Mouse (Mus musculus) T-helper 17 cell (primary cell): ENCODE data around the gene Msi2.

Experiments
- in situ Hi-C, 2 experiments: fragments of 300-600 bp; cut with MboI, MseI; formaldehyde crosslinking; loops; 1 replicate in 1 of 2; 2 replicates in 1 of 2; pipeline ENCODE4 v1.15.1; 2025; ENCODE audit warnings: high pct_unique_total_duplicates in 2 of 2

Msi2 gene

DNA sequence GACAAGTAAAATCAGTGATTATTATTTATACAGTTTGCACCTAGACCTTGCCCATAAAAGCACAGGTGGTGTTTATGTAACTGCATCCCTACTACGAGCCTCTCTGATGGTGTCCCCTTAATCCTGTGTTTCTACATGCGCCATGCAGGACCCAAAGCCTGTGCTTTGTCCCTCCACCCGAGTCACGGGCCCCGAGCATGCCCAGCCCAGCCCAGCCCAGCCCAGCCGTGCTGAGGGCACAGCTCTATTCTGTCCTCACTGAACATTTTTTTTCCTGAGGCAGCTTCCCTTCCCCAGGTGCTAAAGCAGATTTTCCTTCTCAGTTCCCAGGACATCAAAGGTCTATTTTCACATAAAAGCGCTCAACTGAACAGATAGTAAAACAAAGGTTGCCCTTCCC is 41.0 kb downstream of the Msi2 start:
- in situ Hi-C loops = no loop called here

DNA sequence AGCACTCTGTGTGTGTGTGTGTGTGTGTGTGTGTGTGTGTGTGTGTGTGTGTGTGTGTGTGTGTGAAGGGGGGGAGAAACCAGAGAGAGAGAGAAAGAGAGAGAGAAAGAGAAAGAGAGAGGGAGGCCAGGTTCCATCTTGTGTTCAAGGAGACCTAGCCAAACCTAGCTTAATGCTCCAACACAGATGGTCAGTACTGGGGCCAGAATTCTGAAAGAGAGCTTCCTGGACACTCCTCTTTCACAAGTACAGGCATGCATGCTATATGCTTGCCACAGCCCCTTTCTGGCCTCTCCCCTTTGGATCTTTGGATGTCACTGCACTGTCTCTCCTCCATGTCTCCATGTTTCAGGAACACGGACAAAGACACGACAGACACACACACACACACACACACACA is 41.7 kb downstream of the Msi2 start:
- in situ Hi-C loops = no loop called here

DNA sequence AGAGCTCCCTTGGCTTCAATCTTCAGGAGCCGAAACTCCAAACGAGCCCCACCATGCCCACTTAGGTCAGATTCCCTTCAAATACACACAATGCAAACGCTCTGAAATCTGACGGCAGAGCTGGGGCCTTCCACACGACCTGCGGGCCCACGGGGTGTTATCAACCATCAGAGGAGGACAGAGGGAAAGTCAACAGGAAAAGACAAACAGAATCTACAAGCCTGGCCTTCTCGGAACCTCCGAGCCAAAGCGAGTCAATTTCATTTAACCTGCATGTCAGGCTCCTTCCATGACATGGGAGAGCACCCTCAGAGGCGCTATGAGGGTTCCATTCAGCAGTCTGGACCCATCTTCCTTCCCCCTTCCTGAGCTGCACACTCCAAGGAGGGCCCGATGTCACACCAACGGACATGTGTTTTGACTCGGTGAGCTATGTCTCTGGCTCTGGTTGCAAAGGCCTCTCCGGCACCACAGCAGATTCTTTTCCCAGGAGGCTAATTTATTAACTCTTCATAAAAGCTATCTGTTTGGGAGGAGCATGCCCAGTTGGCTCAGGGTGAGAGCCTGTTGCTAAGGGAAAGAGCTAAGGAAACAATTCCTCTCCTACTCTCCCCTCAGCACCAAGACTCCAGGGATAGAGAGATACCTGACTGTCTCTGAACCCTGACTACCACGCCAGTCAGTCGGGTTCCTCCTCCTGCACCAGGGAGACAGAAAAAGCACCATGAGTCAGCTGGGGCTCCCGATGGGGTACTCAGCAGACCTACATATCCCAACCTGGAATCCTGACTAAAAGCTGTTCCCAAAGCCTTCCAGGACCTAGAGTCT is 42.6 kb downstream of the Msi2 start:
- in situ Hi-C loops = no loop called here

DNA sequence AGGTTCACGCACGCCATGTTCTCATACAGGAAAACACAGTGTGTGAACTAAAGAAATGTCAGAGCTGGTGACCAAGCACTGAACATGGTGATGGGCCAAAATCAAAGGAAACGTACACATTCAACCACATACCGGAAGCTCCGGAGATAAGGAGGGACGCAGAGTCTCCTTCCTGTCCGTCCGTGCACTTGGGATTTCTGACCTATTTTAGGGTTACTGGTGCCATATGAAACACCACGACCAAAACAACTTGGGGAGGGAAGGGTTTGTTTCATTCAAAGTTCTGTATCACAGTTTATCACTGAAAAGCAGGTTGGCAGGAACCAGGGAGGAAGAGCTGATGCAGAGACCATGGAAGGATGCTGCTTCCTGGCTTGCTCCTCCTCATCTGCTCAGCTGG is 44.2 kb downstream of the Msi2 start:
- in situ Hi-C loops = no loop called here

DNA sequence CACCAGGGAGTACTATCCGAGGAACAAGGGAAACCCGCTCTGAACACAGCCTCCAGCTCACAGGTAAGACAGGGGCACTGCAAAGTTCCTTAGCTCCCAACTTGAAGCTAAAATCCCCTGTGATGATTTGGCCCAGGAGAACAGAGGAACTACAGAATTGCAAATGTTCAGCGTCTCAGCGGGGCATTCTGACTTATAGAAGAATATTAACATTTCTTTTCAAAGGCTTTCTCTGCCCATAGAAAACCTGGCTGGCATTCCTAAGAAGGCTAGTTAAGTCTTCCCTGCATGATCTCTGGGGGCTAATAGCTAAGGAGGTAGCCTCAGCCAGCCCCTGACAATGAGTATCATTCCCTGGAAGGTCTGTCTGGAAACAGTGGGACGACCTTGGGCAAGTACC is 47.4 kb downstream of the Msi2 start:
- in situ Hi-C loops = no loop called here

DNA sequence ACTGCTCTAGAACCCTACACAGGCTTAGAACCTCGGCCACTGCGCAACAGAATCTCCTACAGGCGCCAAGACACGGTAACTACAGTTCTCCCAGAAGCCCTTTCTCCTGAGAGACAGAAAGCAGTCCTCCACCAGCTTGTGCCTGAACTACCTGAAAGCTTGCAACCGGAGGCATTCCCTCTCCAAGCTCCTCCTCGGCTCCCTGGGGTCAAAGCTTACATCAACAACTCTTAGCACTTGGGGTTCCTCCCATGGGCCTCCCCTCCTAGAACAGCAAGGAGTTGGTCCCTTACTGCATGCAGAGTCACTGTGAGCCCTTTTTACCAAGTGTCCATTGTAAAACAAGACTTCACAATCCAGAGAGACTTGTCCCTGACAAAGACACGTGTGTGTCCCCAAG is 49.2 kb downstream of the Msi2 start:
- in situ Hi-C loops = no loop called here

DNA sequence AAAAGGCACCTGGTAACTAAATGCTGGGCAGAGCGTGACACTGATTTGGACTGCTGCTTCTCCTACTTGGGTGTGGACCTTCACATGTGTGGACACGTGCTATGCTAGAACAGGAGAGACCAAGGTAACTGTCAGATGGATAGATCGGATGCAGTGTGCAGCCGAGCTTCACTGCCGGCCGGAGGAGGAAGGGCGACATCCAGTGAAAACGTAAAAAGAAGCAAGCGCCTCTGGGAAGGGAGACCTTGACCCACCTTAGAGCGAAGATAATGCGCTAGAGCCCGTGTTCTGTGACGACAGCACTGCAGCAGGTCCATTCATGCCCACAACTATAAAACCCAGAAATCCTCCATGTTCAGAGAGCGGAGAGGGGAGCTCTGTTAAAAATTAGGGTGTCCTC is 50.0 kb downstream of the Msi2 start:
- in situ Hi-C loops = no loop called here

DNA sequence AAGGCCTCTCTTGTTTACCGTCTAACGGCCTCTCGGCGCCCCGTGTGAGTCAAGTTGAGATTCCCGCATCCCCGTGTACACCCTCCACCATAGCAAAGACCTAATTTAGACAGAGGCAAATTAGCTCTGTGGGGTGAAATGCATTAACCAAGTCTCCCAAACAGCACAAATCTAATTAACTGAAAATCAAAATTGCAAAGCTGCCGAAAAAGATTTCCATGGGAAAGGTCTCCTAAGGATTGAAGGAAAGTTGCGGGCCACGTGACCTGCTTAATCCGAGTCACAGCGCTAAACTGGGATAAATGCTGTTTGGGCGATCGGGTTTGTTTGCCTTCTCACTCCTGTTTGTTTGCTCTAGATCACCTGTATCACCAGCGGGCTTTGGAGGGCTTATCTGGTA is 52.5 kb downstream of the Msi2 start:
- in situ Hi-C loops = no loop called here

DNA sequence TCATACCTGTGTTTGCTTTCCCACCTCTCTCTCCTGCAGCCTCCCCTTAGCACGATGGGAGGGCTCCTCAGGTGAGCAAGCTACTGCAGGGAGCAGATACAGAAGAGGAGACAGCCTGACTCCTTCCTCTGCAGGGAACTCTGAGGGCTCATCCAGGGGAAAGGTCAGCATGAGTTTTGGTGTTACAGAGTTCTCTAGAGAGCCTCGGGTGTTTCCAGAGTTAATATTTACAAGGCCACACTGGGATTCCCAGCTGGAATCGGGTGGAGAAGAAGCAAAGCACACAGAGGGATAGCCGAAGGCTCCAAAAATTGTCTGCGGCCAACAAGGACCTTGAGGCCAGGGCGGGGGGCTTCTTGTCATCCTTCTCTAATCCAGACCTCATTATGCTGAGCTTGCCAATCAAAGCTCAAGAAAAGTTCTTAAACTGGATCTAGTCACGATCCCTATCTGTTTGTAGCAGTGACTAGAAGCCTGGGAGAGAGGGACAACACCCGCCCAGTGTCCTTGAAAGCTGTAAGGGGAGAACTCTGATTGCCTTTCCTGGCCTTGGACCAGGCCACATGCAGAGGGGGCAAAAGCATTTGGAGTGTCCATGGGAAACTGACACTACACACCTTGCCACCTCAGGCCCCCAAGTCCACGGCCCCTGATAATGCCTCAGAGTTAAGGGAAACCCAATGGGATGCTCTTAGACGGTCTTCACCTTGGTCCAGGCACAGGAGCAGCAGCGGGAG is 56.7 kb downstream of the Msi2 start:
- in situ Hi-C loops = no loop called here

DNA sequence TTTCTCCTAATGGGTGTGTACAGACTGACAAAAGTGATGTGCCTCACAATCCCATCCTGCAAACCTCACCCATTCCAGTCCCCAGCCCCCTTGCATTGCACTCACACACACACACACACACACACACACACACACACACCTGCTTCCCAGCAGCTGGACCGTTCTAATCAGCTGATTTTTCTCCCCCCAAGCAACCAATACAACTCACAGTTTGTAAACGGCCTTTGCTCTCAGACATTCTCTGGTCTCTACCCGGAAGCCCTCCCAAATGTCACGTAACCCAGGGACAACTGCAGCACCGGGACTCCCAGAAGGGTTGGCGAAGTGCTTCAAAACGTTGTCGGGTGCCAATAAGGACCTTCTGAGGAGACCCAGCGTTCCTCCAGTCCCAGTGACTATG is 57.9 kb downstream of the Msi2 start:
- in situ Hi-C loops = no loop called here

DNA sequence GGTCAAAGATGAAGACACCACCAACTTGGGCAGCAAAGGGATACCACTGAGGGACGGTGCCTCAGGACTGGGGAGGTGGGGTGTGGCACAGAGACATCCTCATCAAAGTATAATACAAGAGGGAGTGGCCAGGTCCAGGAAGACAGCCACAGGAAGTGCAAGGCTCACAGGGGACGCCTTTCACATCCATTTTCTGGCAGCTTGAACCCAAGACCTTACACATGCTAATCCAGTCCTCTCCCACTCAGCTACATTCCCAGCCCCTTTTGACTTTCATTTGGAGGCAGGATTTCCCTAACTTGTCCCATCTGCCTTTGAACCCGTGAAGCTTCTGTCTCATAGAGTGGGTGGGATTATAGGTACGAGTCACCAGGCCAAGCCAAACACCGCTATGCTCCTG is 59.4 kb downstream of the Msi2 start:
- in situ Hi-C loops = no loop called here

DNA sequence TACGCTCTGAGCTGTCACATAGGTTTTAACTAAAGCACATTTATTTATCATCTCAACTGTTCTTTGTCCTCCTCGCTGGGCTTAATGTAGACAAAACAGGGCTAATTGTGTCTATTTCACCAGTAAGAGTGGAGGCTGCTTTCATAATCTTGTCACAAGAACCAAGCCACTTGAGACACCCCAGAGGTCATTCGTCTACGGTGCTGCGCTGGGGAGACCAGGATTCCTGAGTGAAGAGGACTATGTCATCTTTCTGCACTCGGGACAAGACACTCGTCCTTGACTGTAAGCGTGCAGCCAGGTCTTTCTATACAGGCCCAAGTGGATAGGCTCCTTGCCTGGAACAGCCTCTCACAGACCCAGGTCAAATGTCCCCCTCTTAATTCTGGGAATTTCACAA is 62.5 kb downstream of the Msi2 start:
- in situ Hi-C loops = no loop called here

DNA sequence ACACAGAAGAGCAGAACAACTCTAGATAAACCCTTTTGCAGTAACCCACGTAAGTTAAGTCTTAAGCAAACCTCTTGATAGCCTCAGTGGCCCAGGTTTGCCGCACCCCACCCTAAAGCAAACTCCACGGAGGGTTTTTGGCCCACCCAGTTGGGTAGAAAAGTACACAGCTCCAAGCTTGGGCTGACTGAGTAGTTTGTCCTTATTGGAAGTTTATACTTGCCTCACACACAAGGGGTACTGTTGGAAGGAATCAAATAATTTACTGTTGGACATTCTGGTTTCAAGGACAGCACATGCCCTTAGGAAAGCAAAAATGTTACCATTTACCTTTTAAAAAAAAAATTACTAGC is 63.1 kb downstream of the Msi2 start:
- in situ Hi-C loops = no loop called here

DNA sequence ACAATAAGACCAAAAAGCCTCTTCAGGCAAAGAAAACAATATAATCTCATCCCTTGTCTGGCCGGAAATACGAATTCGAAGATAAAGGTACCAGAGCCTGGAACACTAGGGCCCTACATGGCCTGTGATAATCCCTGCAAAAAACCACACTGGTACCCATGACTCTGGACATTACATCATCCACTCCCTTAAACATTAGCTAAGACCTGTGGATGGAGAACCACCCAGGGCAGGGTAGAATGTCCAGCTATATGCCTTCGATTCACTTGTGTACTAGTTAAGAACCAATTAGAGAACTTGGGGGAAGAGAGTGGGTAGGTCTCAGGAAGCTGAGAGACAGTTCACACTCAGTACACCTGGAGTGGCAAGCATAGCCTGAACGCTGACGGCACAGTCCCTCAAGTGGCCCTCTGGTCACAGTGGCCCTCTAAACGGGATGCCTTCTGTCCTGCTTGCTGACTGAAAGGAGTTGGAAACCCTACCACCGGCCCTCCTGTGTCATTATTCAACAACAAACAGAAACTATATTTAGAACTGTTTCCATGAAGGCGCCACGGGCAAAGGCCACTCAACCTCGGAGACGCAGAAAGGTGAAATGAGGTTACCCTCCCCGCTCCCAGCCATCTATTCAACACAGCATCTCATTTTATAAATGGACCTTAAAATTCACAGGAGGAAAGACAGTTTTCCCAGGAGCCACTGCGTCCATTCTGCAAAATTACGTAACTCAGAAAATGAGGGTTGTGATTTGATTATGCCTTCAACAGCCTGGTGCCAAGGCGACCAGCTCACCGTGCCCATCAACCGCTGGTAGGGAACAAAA is 63.7 kb downstream of the Msi2 start:
- in situ Hi-C loops = no loop called here

DNA sequence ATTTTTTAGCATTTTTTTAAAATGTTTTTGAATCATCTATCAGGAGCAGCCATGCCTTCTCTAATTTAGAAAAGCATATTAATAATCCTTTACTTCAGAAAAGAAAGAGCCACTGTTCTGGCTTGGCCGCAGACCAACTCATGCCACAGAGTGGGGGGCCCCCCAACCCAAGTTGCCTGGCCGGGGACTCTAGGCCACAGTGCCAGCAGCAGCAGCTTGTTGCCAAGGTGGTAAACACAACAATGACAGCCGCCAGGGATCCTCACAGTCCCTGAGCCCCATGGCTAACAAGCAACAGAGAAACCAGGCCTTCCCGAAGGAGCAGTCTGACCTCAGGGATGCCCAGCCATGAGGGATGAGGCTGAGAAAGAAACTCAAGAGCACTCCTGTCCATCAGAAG is 68.0 kb downstream of the Msi2 start:
- in situ Hi-C loops = no loop called here

DNA sequence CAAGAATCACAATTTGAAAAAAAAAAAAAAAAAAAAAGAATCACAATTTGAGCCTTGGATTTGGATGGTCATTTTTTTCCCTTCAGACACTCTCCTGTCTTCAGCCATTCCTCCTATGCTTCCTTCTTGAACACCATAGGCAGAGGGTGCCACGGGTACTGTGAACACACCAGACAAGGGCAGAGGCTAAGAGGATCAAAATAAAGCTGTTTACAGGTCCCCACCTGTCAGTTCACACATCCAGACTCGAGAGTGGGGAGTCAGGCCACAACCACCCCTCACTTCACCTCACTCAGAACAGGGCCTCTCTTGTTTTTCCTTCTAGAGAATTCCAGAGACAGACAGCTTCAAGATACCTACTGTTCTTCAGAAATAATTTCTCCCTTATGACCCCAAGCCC is 69.3 kb downstream of the Msi2 start:
- in situ Hi-C loops = no loop called here

DNA sequence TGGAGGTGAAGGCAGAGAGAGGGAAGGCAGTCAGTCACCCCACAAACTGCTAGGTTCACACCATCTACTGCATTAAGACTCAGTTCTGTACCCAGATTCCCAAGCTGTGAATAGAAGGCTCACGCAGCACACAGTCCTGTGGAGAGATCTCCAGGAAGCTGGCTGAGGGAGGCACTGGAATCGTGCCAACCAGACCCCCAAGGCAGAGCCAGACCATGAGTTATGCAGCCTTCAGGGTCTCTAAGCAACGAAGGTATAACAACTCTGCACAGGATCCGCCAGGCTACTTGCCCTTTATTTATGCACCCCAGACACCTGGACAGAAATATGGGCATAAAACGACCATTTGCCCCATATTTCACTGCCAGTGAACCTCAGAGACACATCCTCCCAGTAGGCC is 69.9 kb downstream of the Msi2 start:
- in situ Hi-C loops = no loop called here

DNA sequence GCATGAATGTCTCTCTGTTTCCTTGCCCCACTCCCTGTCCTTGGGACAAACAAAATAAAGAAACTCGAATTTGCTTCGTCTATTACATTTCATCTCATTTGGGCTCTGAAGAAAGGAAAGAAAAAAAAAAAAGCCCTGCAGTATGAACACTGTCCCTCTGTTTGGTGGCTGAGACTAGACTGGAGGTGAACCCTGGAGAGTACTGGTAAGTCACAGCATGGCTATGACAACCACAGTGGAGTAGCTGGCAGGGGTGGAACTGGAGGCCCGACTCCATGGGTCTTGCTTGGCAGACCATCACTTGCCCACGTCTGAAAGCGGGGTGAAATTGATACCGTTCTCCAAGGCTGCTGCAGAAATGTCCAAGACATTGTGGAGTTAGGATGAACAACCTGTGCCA is 71.8 kb downstream of the Msi2 start:
- in situ Hi-C loops = no loop called here

DNA sequence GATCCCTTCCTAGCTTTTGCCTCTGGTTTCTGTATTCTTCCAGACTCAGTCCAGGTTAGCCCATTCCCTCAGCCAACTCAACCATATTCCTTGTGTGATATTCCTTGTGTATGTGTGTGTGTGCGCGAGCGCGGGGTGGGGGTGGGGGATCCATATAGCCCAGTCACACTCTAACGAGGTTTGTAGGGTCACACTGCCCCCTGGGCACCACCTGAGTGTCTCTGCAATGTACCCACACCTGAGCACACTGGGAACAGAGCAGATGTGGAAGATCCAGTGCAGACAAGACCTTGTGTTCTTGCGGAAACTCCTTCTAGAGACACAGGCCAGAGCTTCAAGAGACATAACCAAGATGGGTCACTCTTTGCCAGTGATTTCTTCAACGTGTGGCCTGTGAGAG is 72.5 kb downstream of the Msi2 start:
- in situ Hi-C loops = no loop called here

DNA sequence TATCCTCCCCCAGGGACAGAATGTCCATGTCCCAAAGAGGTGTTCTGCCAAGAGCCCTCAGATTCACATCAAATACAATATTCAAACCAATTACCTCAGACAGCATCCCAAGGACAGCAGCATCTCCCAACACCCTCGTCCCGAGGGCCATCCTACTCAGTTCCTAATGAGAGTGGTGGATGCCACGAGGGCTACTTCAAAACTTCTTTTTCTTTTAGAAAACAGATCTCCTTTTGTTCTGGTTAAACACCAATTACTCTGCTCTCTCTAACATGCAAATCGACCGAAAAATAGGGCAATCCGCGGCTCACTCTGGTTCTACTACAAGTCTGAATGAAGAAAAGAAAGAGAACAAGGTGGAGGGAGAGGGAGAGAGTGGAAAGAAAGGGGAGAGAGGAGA is 73.6 kb downstream of the Msi2 start:
- in situ Hi-C loops = no loop called here

DNA sequence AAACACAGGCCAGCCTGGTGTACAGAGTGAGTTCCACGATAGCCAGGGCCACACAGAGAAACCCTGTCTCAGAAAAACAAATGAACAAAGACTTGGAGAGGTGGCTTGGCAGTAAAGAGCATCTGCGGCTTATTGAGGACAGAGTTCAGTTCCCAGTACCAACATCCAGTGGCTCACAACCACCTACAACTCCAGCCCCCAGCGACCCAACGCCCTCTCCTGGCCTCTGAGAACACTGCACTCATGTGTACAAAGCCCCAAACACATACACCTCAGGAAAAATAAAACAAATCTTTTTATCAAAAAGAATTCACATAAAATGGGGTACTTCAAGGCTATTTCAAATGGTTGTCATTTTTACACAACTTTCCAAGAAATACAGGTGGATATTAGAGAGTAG is 78.5 kb downstream of the Msi2 start:
- in situ Hi-C loops = no loop called here

DNA sequence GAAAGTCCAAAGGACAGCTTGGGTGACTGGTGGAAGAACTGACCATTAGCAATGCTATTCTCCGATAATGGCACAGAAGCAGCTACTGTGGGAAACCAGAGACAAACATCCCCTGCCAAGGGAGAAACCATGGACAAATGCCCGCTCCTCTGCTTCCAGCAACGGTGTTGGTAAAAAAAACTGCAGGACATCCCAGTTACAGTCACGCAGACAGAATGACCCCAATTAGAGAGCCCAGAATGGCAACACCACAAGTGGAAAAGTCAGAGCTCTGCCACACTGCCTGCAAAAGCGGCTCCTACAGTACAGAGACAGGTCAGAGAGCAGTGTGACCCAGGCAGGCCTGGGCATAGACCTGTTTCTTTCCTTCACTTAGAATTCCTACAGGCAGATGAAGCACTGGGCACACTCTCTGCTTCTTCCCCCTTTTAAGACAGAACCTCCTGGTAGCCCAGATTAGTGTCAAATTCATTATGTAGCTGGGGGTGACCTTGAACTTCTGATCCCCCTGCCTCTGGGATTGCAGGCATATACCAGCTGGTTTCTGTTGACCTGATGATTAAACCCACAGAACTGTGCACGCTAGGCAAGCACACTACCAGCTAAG is 79.3 kb downstream of the Msi2 start:
- in situ Hi-C loops = no loop called here
